17 mouse cellular contexts compared by ENCODE assay signal in genomic region chr17:86458302-86458980, GRCm38 (mm10). TPM values are rescaled to one million over a fixed set of nuclear protein-coding genes. Genes with fewer than 3 reads are reported as not detected.
DNase-seq lines count a peak whose midpoint lies in the region; ATAC-seq and TF ChIP-seq lines count a peak whose summit lies in the region.
"Had no signal": no experiment of that assay in that cellular context is flagged by ENCODE, and none has a peak within 500 bp of the region (broad histone marks: within the 10 kb centered on the region; RNA-seq: fewer than 3 reads in every experiment).

No protein-coding gene starts in this region.

- no peak for TF ChIP-seq POLR2A in liver, adult 2 months (IDR thresholded peaks at IDR 0.05; ENCODE audit: extremely low read depth, insufficient read depth, low read length)

- peaks cover 13% of the 10 kb centered on the region for H3K4me1 ChIP-seq in liver, adult 2 months (ENCODE audit: control insufficient read depth, insufficient read depth, low read length)
- no peaks in the 10 kb centered on the region for H3K4me1 ChIP-seq in liver, embryonic 12.5 days
- H3K4me1 ChIP-seq in E14TG2a.4 (replicated peaks; ENCODE audit: low read depth, low read length) = peaks cover 18% of the 10 kb centered on the region
- H3K4me1 ChIP-seq: liver, embryonic 15.5 days had no signal

- H3K27ac ChIP-seq in gastrocnemius, adult 2 months = no peak overlapping the region
- peak overlapping the region; percentile 39 for H3K27ac ChIP-seq in liver, adult 2 months (replicated peaks; ENCODE audit: insufficient read depth, low read depth, low read length)
- H3K27ac ChIP-seq in liver, embryonic 12.5 days = no peak overlapping the region
- H3K27ac ChIP-seq: embryonic facial prominence, embryonic 12.5 days; hindbrain, embryonic 12.5 days; liver, embryonic 15.5 days had no signal

- no peak overlapping the region for H3K4me3 ChIP-seq in gastrocnemius, adult 2 months
- H3K4me3 ChIP-seq in liver, adult 2 months (ENCODE audit: insufficient read depth, low read depth, low read length) = no peak overlapping the region
- no peak overlapping the region for H3K4me3 ChIP-seq in liver, embryonic 12.5 days
- no peak overlapping the region for H3K4me3 ChIP-seq in E14TG2a.4 (replicated peaks; ENCODE audit: low read length)
- H3K4me3 ChIP-seq: embryonic facial prominence, embryonic 12.5 days; hindbrain, embryonic 12.5 days; liver, embryonic 15.5 days had no signal

- DNase-seq in gastrocnemius, adult 2 months = no peak
- DNase-seq in gastrocnemius, adult 8-10 months (ENCODE audit: low spot score in 2 of 2) = no peak
- peak; percentile 79 for DNase-seq in liver, adult 2 months (ENCODE audit: extremely low read depth, low read depth, low spot score)
- no peak for DNase-seq in thymus, postnatal 25 days
- DNase-seq in retina, postnatal 1 day = no peak
- DNase-seq: adrenal gland, postnatal 14 days; cerebellum, postnatal 14 days; kidney, adult 18-20 months; right cerebral cortex, postnatal 14 days had no signal

- no peaks in the 10 kb centered on the region; the same call in 1 of the 2 replicates for H3K79me2 ChIP-seq in liver, adult 2 months (ENCODE audit: control insufficient read depth, insufficient read depth, low read length)

- intact Hi-C loops in gastrocnemius, adult 2 months (cut with DNase I) = no loop called here

- WGBS in liver, adult 2 months = 36% methylated on average over 11 of the region's 11 CpGs
- 75% methylated on average over 11 of the region's 11 CpGs for WGBS in liver, embryonic 12.5 days (ENCODE audit: insufficient replicate concordance)

- peak; percentile 28; the same call in 1 of the 2 replicates for TF ChIP-seq CTCF in gastrocnemius, adult 2 months (IDR thresholded peaks at IDR 0.05)
- TF ChIP-seq CTCF in liver, adult 2 months (IDR thresholded peaks at IDR 0.05; ENCODE audit: low read depth, low read length) = no peak
- peak; percentile 44 for TF ChIP-seq CTCF in E14TG2a.4 (conservative IDR thresholded peaks at IDR 0.05; ENCODE audit: low read length)

- ATAC-seq in liver, embryonic 12.5 days = no peak
- peak; percentile 56; the same call in 1 of the 2 replicates for ATAC-seq in megakaryocyte progenitor cell, adult 5-6 weeks (replicated peaks; ENCODE audit: poor library complexity)

- no peak overlapping the region for H3K4me2 ChIP-seq in liver, embryonic 12.5 days
- H3K4me2 ChIP-seq: embryonic facial prominence, embryonic 12.5 days; hindbrain, embryonic 12.5 days; liver, embryonic 15.5 days had no signal

- no peaks in the 10 kb centered on the region for H3K36me3 ChIP-seq in liver, adult 2 months (ENCODE audit: control insufficient read depth, insufficient read depth, low read length)
- no peaks in the 10 kb centered on the region for H3K36me3 ChIP-seq in liver, embryonic 12.5 days
- no peaks in the 10 kb centered on the region for H3K36me3 ChIP-seq in E14TG2a.4 (ENCODE audit: insufficient read depth, low read length)
- H3K36me3 ChIP-seq: embryonic facial prominence, embryonic 12.5 days; hindbrain, embryonic 12.5 days; liver, embryonic 15.5 days had no signal

- H3K9ac ChIP-seq in liver, adult 2 months (ENCODE audit: low read depth, low read length) = no peak overlapping the region
- no peak overlapping the region for H3K9ac ChIP-seq in liver, embryonic 12.5 days
- H3K9ac ChIP-seq: embryonic facial prominence, embryonic 12.5 days; hindbrain, embryonic 12.5 days; liver, embryonic 15.5 days had no signal

- H3K9me3 ChIP-seq in liver, embryonic 12.5 days (replicated peaks) = no peaks in the 10 kb centered on the region
- H3K9me3 ChIP-seq in E14TG2a.4 (ENCODE audit: low read length) = no peaks in the 10 kb centered on the region
- H3K9me3 ChIP-seq: embryonic facial prominence, embryonic 12.5 days; hindbrain, embryonic 12.5 days; liver, embryonic 15.5 days had no signal

- H3K27me3 ChIP-seq in liver, adult 2 months (ENCODE audit: control insufficient read depth, insufficient read depth, low read length) = no peaks in the 10 kb centered on the region
- no peaks in the 10 kb centered on the region for H3K27me3 ChIP-seq in liver, embryonic 12.5 days (replicated peaks)
- no peaks in the 10 kb centered on the region; the same call in 1 of the 2 replicates for H3K27me3 ChIP-seq in E14TG2a.4 (ENCODE audit: insufficient read depth, low read length)
- H3K27me3 ChIP-seq: embryonic facial prominence, embryonic 12.5 days; hindbrain, embryonic 12.5 days; liver, embryonic 15.5 days had no signal

RNA-seq across cellular contexts. Expression of gene Gm10309, which starts 46.6 kb away (rescaled TPM):
- total RNA-seq in gastrocnemius, adult 2 months (2021) = under 1 TPM; 0.13 to 0.22 TPM
- under 1 TPM in 1 of 4 experiments, not detected in 3; 0.24 TPM for total RNA-seq in gastrocnemius, adult 8-10 months (2022)
- 0.07 TPM in 1 of 2 replicates, not detected in the other for total RNA-seq in liver, adult 2 months (2014; rRNA removed)
- not detected in 2 replicates for polyA plus RNA-seq in liver, adult 2 months (2012; rRNA removed)
- polyA plus RNA-seq in liver, embryonic 12.5 days (2016; fragmentation: Nextera tagmentation; extraction: Ambion mirVana) = 0.07 and 0.11 TPM in 2 replicates
- not detected in 2 replicates for total RNA-seq in megakaryocyte progenitor cell, adult 5-6 weeks (2015)
- total RNA-seq in megakaryocyte progenitor cell, adult 5-6 weeks (2017) = not detected in 2 replicates
- total RNA-seq: adrenal gland, postnatal 14 days; left cerebral cortex, postnatal 14 days; neutrophil, adult 5-6 weeks had no signal
- polyA plus RNA-seq: liver, embryonic 15.5 days had no signal
